Mouse (Mus musculus) stomach, postnatal 0 days (tissue): Measurements from ENCODE around the gene Tradd.

ENCODE experiments used
- CTCF ChIP-seq: IDR thresholded peaks from 2 replicates; pipeline ENCODE4 v1.5.1; 2016; ENCODE audit warnings: antibody characterized with exemption, low read depth, mild to moderate bottlenecking, moderate library complexity
- EP300 ChIP-seq: optimal IDR thresholded peaks from 2 replicates; pipeline ENCODE3; 2016; ENCODE audit warnings: antibody characterized with exemption

DNA sequence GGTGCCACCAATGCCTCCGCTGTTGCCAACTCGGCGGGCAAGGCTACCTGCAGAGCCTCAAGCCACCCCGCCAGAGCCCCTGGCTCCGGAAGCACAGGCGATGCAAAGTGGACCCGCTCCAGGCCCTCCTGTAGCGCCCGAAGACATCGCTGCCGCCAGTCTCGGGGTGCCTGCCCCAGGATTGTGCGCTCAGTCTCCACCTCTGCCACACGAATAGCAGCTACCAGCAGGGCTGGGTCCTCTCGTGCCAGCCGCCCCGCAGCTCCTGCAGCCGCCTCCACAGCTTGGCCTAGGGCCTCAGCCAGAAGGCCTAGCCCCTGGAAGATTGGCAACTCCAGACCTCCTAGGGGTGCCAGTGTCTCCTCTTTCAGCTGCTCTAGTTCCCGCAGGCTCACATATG is 29.0 kb upstream of the Tradd start:
- TF ChIP-seq CTCF (no peak), EP300 (no peak)
